ENCODE assay signal across 7 mouse cellular contexts in genomic region chr7:97453141-97453921, GRCm38 (mm10). TPM values are rescaled to one million over a fixed set of nuclear protein-coding genes. Genes with fewer than 3 reads are reported as not detected.
DNase-seq lines count a peak whose midpoint lies in the region; ATAC-seq and TF ChIP-seq lines count a peak whose summit lies in the region.

No protein-coding gene starts in this region.

- WGBS in kidney, embryonic 14.5 days: 2% methylated on average over 27 of the region's 27 CpGs

- no peaks in the 10 kb centered on the region for H3K27me3 ChIP-seq in kidney, embryonic 14.5 days (ENCODE audit: control insufficient read depth, insufficient read depth, low read length)

- ATAC-seq in granulocyte monocyte progenitor cell, adult 5-6 weeks (replicated peaks; ENCODE audit: poor library complexity, severe bottlenecking): peak; percentile 71
- ATAC-seq in kidney, embryonic 14.5 days (ENCODE audit: low FRiP score, low TSS enrichment): peak; percentile 74

- peak overlapping the region; percentile 51 to 62 for H3K4me3 ChIP-seq in ES-E14 (ENCODE audit: insufficient read depth in 1 of 2, low read depth in 1 of 2, low read length in 2 of 2, poor library complexity in 1 of 2, severe bottlenecking in 1 of 2)
- H3K4me3 ChIP-seq in brown adipose tissue, adult 24 weeks (ENCODE audit: insufficient read depth, low read depth, low read length): peak overlapping the region; percentile 49
- H3K4me3 ChIP-seq in kidney, embryonic 14.5 days (ENCODE audit: low read length): peak overlapping the region; percentile 48

- peak overlapping the region; percentile 61; the same call in 1 of the 2 replicates for H3K9ac ChIP-seq in ES-E14 (ENCODE audit: insufficient read depth, low read depth, low read length, poor library complexity, severe bottlenecking)
- H3K9ac ChIP-seq in kidney, embryonic 14.5 days (ENCODE audit: low read depth, low read length): peak overlapping the region; percentile 61

- peak overlapping the region; percentile 90 for H3K4me2 ChIP-seq in kidney, embryonic 14.5 days (replicated peaks; ENCODE audit: low read depth, low read length)

- no peak overlapping the region for H3K27ac ChIP-seq in ES-E14 (ENCODE audit: insufficient read depth, low read depth, low read length, poor library complexity, severe bottlenecking)
- no peak overlapping the region for H3K27ac ChIP-seq in brown adipose tissue, adult 24 weeks (replicated peaks; ENCODE audit: low read depth, low read length)
- peak overlapping the region; percentile 26; the same call in 1 of the 2 replicates for H3K27ac ChIP-seq in kidney, embryonic 14.5 days (ENCODE audit: low read depth, low read length)

- H3K36me3 ChIP-seq in ES-E14 (ENCODE audit: control insufficient read depth, insufficient read depth, low read length, poor library complexity, severe bottlenecking): no peaks in the 10 kb centered on the region
- no peaks in the 10 kb centered on the region for H3K36me3 ChIP-seq in kidney, embryonic 14.5 days (ENCODE audit: control insufficient read depth, insufficient read depth, low read length)

- DNase-seq in ES-E14 (ENCODE audit: low read depth, low spot score): no peak
- DNase-seq in lung, postnatal 25 days (ENCODE audit: low spot score): peak; percentile 48
- DNase-seq in spleen, adult 12 weeks (ENCODE audit: low spot score): peak; percentile 58
- no peak for DNase-seq in frontal cortex, postnatal 10 days (ENCODE audit: low spot score in 2 of 2)

- H3K9me3 ChIP-seq in ES-E14 (ENCODE audit: control insufficient read depth, insufficient read depth, low read depth, low read length): no peaks in the 10 kb centered on the region
- H3K9me3 ChIP-seq in kidney, embryonic 14.5 days (ENCODE audit: control insufficient read depth, low read length): no peaks in the 10 kb centered on the region

- H3K4me1 ChIP-seq in ES-E14 (ENCODE audit: control insufficient read depth in 2 of 2, insufficient read depth in 2 of 2, low read length in 2 of 2, poor library complexity in 1 of 2): peaks cover 0 to 3% of the 10 kb centered on the region in 2 experiments; a peak in 2 of 4 replicates
- H3K4me1 ChIP-seq in brown adipose tissue, adult 24 weeks (ENCODE audit: control insufficient read depth, insufficient read depth, insufficient read length, low read length): 0 out of 2 replicates have a peak, but pooled peaks cover 2% of the 10 kb centered on the region
- H3K4me1 ChIP-seq in kidney, embryonic 14.5 days (ENCODE audit: control insufficient read depth, insufficient read depth, low read length): peaks cover 5% of the 10 kb centered on the region; the same call in 1 of the 2 replicates

- in situ Hi-C loops in ES-E14 (cut with MboI; ENCODE audit: low sequenced_read_pairs in 2 of 2, unreplicated experiment in 2 of 2): no loop called here

TF ChIP-seq in ES-E14, 5 proteins besides CTCF, POLR2A, EP300 and RAD21:
- TF ChIP-seq MAFK (IDR thresholded peaks at IDR 0.05; ENCODE audit: insufficient read depth, low read depth, low read length) (no peak), CHD2 (IDR thresholded peaks at IDR 0.05; ENCODE audit: low read depth, low read length) (no peak), ZC3H11A (IDR thresholded peaks at IDR 0.05; ENCODE audit: borderline replicate concordance, low read depth, low read length) (no peak)

RNA-seq across cellular contexts. Expression of gene Kctd14, which starts 2.2 kb away (rescaled TPM):
- 0.09 TPM in 1 of 2 replicates, not detected in the other for total RNA-seq in ES-E14 (2012; rRNA removed)
- 0.67 and 2.2 TPM in 2 replicates for polyA plus RNA-seq in brown adipose tissue, adult 24 weeks (2012; ENCODE audit: insufficient read depth, insufficient read length, missing spikeins)
- total RNA-seq in granulocyte monocyte progenitor cell, adult 5-6 weeks (2014; fragmentation: Nextera tagmentation): 3.2 and 5.0 TPM in 2 replicates
- total RNA-seq in granulocyte monocyte progenitor cell, adult 5-6 weeks (2017): 3.9 TPM in 2 replicates
- 0.58 and 1.1 TPM in 2 replicates for polyA plus RNA-seq in kidney, embryonic 14.5 days (2014; fragmentation: Nextera tagmentation; extraction: Ambion mirVana)

RNA-seq across cellular contexts. Expression of gene Ints4, which starts 27.4 kb away (rescaled TPM):
- 63.4 and 64.2 TPM in 2 replicates for total RNA-seq in ES-E14 (2012; rRNA removed)
- 18.9 and 20.0 TPM in 2 replicates for polyA plus RNA-seq in brown adipose tissue, adult 24 weeks (2012; ENCODE audit: insufficient read depth, insufficient read length, missing spikeins)
- total RNA-seq in granulocyte monocyte progenitor cell, adult 5-6 weeks (2014; fragmentation: Nextera tagmentation): 74.7 and 78.5 TPM in 2 replicates
- total RNA-seq in granulocyte monocyte progenitor cell, adult 5-6 weeks (2017): 64.1 and 64.8 TPM in 2 replicates
- polyA plus RNA-seq in kidney, embryonic 14.5 days (2014; fragmentation: Nextera tagmentation; extraction: Ambion mirVana): 42.4 and 61.5 TPM in 2 replicates

RNA-seq across cellular contexts. Expression of gene Thrsp, which starts 35.8 kb away (rescaled TPM):
- 0.85 and 0.89 TPM in 2 replicates for total RNA-seq in ES-E14 (2012; rRNA removed)
- polyA plus RNA-seq in brown adipose tissue, adult 24 weeks (2012; ENCODE audit: insufficient read depth, insufficient read length, missing spikeins): 5,792 and 7,164 TPM in 2 replicates
- not detected in 2 replicates for total RNA-seq in granulocyte monocyte progenitor cell, adult 5-6 weeks (2014; fragmentation: Nextera tagmentation)
- not detected in 2 replicates for total RNA-seq in granulocyte monocyte progenitor cell, adult 5-6 weeks (2017)
- 0.27 and 0.39 TPM in 2 replicates for polyA plus RNA-seq in kidney, embryonic 14.5 days (2014; fragmentation: Nextera tagmentation; extraction: Ambion mirVana)

RNA-seq across cellular contexts. Expression of gene Ndufc2, which starts 53.5 kb away (rescaled TPM):
- 233 and 286 TPM in 2 replicates for total RNA-seq in ES-E14 (2012; rRNA removed)
- 931 and 1,246 TPM in 2 replicates for polyA plus RNA-seq in brown adipose tissue, adult 24 weeks (2012; ENCODE audit: insufficient read depth, insufficient read length, missing spikeins)
- total RNA-seq in granulocyte monocyte progenitor cell, adult 5-6 weeks (2014; fragmentation: Nextera tagmentation): 174 and 187 TPM in 2 replicates
- total RNA-seq in granulocyte monocyte progenitor cell, adult 5-6 weeks (2017): 357 and 360 TPM in 2 replicates
- 370 and 475 TPM in 2 replicates for polyA plus RNA-seq in kidney, embryonic 14.5 days (2014; fragmentation: Nextera tagmentation; extraction: Ambion mirVana)

Comparison
In these comparisons a context has a peak if more than half of its experiments do, and no peak if none do; other contexts are left out.
1. DNase-seq: peak in lung, postnatal 25 days (single experiment) and spleen, adult 12 weeks (single experiment); none in ES-E14 (single experiment) and frontal cortex, postnatal 10 days (0 of 2).
2. Peak in every context shown above with its lines, with median percentiles within 50 percentile points of each other: H3K4me3 ChIP-seq.